Mouse (Mus musculus) MEL (cell line): ENCODE results near the gene Ess2.

Source experiments
- BHLHE40 ChIP-seq: IDR thresholded peaks from 2 replicates; pipeline ENCODE4 v1.6.1; 2012; ENCODE audit warnings: low read depth, mild to moderate bottlenecking, inconsistent platforms, low read length, improper control_type of control experiment, borderline replicate concordance
- CTCF ChIP-seq, 3 experiments: IDR thresholded peaks in 2 of 3; conservative IDR thresholded peaks in 1 of 3; 2 replicates each; pipeline ENCODE4 v1.5.1; 2011 to 2012; ENCODE audit warnings: low read length in 3 of 3, low read depth in 2 of 3, mild to moderate bottlenecking in 2 of 3, improper control_type of control experiment in 1 of 3, inconsistent platforms in 1 of 3, mixed read lengths in 1 of 3, moderate library complexity in 1 of 3; ENCODE audit not compliant: control insufficient read depth in 1 of 3, insufficient read depth in 1 of 3, poor library complexity in 1 of 3, severe bottlenecking in 1 of 3
- EP300 ChIP-seq, 2 experiments: IDR thresholded peaks; 2 replicates each; pipeline ENCODE4 v1.6.1; 2011; ENCODE audit warnings: improper control_type of control experiment in 2 of 2, low read length in 2 of 2, low read depth in 1 of 2, mild to moderate bottlenecking in 1 of 2
- ETS1 ChIP-seq: IDR thresholded peaks from 2 replicates; pipeline ENCODE4 v1.6.1; 2012; ENCODE audit warnings: low read depth, mild to moderate bottlenecking, inconsistent platforms, low read length, improper control_type of control experiment, moderate library complexity
- GABPA ChIP-seq: IDR thresholded peaks from 2 replicates; pipeline ENCODE4 v1.6.1; 2012; ENCODE audit warnings: low read depth, mild to moderate bottlenecking, inconsistent platforms, low read length, improper control_type of control experiment, moderate library complexity
- MEF2A ChIP-seq: IDR thresholded peaks from 2 replicates; pipeline ENCODE4 v1.6.1; 2014; ENCODE audit warnings: low read depth, mild to moderate bottlenecking, inconsistent platforms, low read length, improper control_type of control experiment; ENCODE audit not compliant: poor library complexity, insufficient replicate concordance, severe bottlenecking; ENCODE audit errors: extremely low read depth
- MYC ChIP-seq: IDR thresholded peaks from 2 replicates; pipeline ENCODE4 v1.6.1; 2011; ENCODE audit warnings: low read depth, mild to moderate bottlenecking, low read length, improper control_type of control experiment, moderate library complexity
- POLR2A ChIP-seq, 2 experiments: IDR thresholded peaks; 2 replicates each; pipeline ENCODE4 v1.6.1; 2011 to 2012; ENCODE audit warnings: low read length in 2 of 2, mild to moderate bottlenecking in 2 of 2, control low read depth in 1 of 2, improper control_type of control experiment in 1 of 2, low read depth in 1 of 2, moderate library complexity in 1 of 2; ENCODE audit not compliant: control insufficient read depth in 1 of 2, insufficient read depth in 1 of 2, poor library complexity in 1 of 2
- POLR2AphosphoS2 ChIP-seq: IDR thresholded peaks from 2 replicates; pipeline ENCODE4 v1.6.1; 2011; ENCODE audit warnings: low read length, improper control_type of control experiment
- USF1 ChIP-seq: IDR thresholded peaks from 2 replicates; pipeline ENCODE4 v1.6.1; 2014; ENCODE audit warnings: low read depth, mild to moderate bottlenecking, inconsistent platforms, low read length, improper control_type of control experiment, moderate library complexity

DNA sequence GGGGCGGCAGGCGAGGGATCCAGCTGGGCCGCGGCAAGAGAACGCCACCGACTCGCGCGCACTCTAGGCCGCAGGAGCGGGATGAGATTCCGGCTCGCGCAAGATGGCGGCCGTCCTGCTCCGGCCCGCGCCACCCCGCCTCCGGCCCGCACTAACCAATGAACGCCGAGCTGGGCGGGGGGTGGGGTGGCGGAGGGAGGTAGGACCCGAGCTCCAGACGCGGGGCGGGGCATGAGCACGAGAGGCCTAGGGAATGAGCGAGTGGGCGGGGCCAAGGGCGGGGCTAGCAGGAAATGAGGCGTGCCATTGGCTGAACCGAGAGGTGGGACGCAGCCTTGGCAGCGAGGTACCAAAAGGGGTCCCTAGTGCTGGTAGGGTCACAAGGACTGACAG is 19.6 kb downstream of the Ess2 start, which contains the start of gene Gm20518:
- no peak for TF ChIP-seq EP300 (IDR thresholded peaks at IDR 0.05; ENCODE audit: low read depth in 1 of 2, low read length in 2 of 2)
- no peak for TF ChIP-seq MEF2A
- peak; percentile 82 to 91; a peak in 3 of 4 replicates for TF ChIP-seq POLR2A (IDR thresholded peaks at IDR 0.05; ENCODE audit: control insufficient read depth in 1 of 2, insufficient read depth in 1 of 2, low read depth in 1 of 2, low read length in 2 of 2, poor library complexity in 1 of 2)
- TF ChIP-seq ETS1, result no peak
- peak; percentile 75 for TF ChIP-seq POLR2AphosphoS2
- TF ChIP-seq CTCF (IDR thresholded peaks at IDR 0.05 in 2 of 3, conservative IDR thresholded peaks at IDR 0.05 in 1 of 3; ENCODE audit: control insufficient read depth in 1 of 3, insufficient read depth in 1 of 3, low read depth in 2 of 3, low read length in 3 of 3, poor library complexity in 1 of 3, severe bottlenecking in 1 of 3), result no peak
- no peak for TF ChIP-seq USF1
- no peak for TF ChIP-seq BHLHE40
- no peak for TF ChIP-seq GABPA
- no peak for TF ChIP-seq MYC
